Mouse (Mus musculus): ENCODE measurements around the gene Bet1l. TPM values are rescaled to one million over a fixed set of nuclear protein-coding genes. Genes with fewer than 3 reads are reported as not detected.

Gene Bet1l
- total RNA-seq, 2 experiments from 2014 or later, result 12.3 to 13.6 TPM

GRCm38 (mm10) chr7:140833341-140833740 lies 24.0 kb downstream of the Bet1l start:
- DNase-seq, result no peak

GRCm38 (mm10) chr7:140831447-140831846 lies 25.9 kb downstream of the Bet1l start:
- DNase-seq, result no peak

- no peak for DNase-seq
Observed at GRCm38 (mm10) chr7:140828171-140828881, 29.1 kb downstream of the Bet1l start.

GRCm38 (mm10) chr7:140822731-140823130 lies 34.6 kb downstream of the Bet1l start:
- no peak for DNase-seq

- no peak for DNase-seq
Observed at GRCm38 (mm10) chr7:140821653-140822329, 35.6 kb downstream of the Bet1l start, which contains the start of gene Zfp941. Gene Zfp941 (minus strand): TSS chr7:140822178.

GRCm38 (mm10) chr7:140821305-140821652 lies 36.1 kb downstream of the Bet1l start:
- DNase-seq, result no peak

GRCm38 (mm10) chr7:140820173-140820572 lies 37.2 kb downstream of the Bet1l start:
- DNase-seq, result no peak

- no peak for DNase-seq
Observed at GRCm38 (mm10) chr7:140812850-140813249, 44.5 kb downstream of the Bet1l start.

- no peak for DNase-seq
Observed at GRCm38 (mm10) chr7:140811714-140812113, 45.7 kb downstream of the Bet1l start.

GRCm38 (mm10) chr7:140810496-140810895 lies 46.9 kb downstream of the Bet1l start:
- no peak for DNase-seq

- DNase-seq, result no peak
Observed at GRCm38 (mm10) chr7:140805704-140806103, 51.7 kb downstream of the Bet1l start.

Other genes starting within 250 kb of the Bet1l start
- gene Olfr61, start 228.6 kb downstream of the Bet1l start, total RNA-seq (2021), result not detected
- not detected for gene Olfr53, start 211.1 kb downstream of the Bet1l start, total RNA-seq (2021)
- gene Olfr539, start 197.6 kb downstream of the Bet1l start, total RNA-seq (2021), result not detected
- not detected for gene Olfr45, start 175.6 kb downstream of the Bet1l start, total RNA-seq (2021)
- not detected for gene Olfr541, start 160.3 kb downstream of the Bet1l start, total RNA-seq (2021)
- gene Cyp2e1, start 93.8 kb downstream of the Bet1l start, total RNA-seq (2021), result 1 to 10 TPM in 1 of 2 experiments, under 1 TPM in 1; 0.19 to 1.3 TPM
- not detected for gene Syce1, start 69.7 kb downstream of the Bet1l start, total RNA-seq (2021)
- under 1 TPM; 0.12 to 0.16 TPM for gene Zfp941, start 35.4 kb downstream of the Bet1l start, total RNA-seq (2021)
- gene Urah, start 22.6 kb downstream of the Bet1l start, total RNA-seq (2021), result not detected
- not detected for gene Scgb1c1, start 12.0 kb downstream of the Bet1l start, total RNA-seq (2021)
- gene Odf3, start 9.8 kb downstream of the Bet1l start, total RNA-seq (2021), result not detected
- not detected for gene Gm45785, start 1.2 kb downstream of the Bet1l start, total RNA-seq (2021)
- 10 to 100 TPM; 19.4 to 27.7 TPM for gene Ric8a, start 620 bp downstream of the Bet1l start, total RNA-seq (2021)
- 100 to 1,000 TPM; 104 to 105 TPM for gene Psmd13, start 24.4 kb upstream of the Bet1l start, total RNA-seq (2021)
- 10 to 100 TPM; 16.3 to 19.1 TPM for gene Sirt3, start 24.7 kb upstream of the Bet1l start, total RNA-seq (2021)
- 1,000 to 10,000 TPM in 1 of 2 experiments, 100 to 1,000 TPM in 1; 998 to 1,003 TPM for gene Cox8b, start 42.9 kb upstream of the Bet1l start, total RNA-seq (2021)
- not detected for gene Nlrp6, start 63.3 kb upstream of the Bet1l start, total RNA-seq (2021)
- 10 to 100 TPM in 1 of 2 experiments, 1 to 10 TPM in 1; 7.6 to 13.1 TPM for gene Pgghg, start 83.8 kb upstream of the Bet1l start, total RNA-seq (2021)
- 1 to 10 TPM in 1 of 2 experiments, under 1 TPM in 1; 0.54 to 6.9 TPM for gene Ifitm5, start 92.7 kb upstream of the Bet1l start, total RNA-seq (2021)
- gene Gm45717, start 98.4 kb upstream of the Bet1l start, total RNA-seq (2021), result not detected
- 100 to 1,000 TPM; 142 to 180 TPM for gene Ifitm2, start 98.4 kb upstream of the Bet1l start, total RNA-seq (2021)
- gene Ifitm1, start 109.6 kb upstream of the Bet1l start, total RNA-seq (2021), result 1 to 10 TPM; 2.1 to 3.7 TPM
- gene Ifitm3, start 153.2 kb upstream of the Bet1l start, total RNA-seq (2021), result 10 to 100 TPM; 54.7 to 70.0 TPM
- under 1 TPM; 0.49 to 0.84 TPM for gene Ifitm6, start 160.3 kb upstream of the Bet1l start, total RNA-seq (2021)
- not detected for gene Gm17387, start 171.6 kb upstream of the Bet1l start, total RNA-seq (2021)
- gene B4galnt4, start 203.5 kb upstream of the Bet1l start, total RNA-seq (2021), result under 1 TPM; 0.11 to 0.38 TPM
- not detected for gene Pkp3, start 220.6 kb upstream of the Bet1l start, total RNA-seq (2021)
- gene Sigirr, start 243.0 kb upstream of the Bet1l start, total RNA-seq (2021), result 1 to 10 TPM; 2.4 to 2.6 TPM

Data from gastrocnemius, postnatal 10 days (tissue).